Mouse (Mus musculus) retina, postnatal 7 days (tissue): ENCODE data around the gene Map3k11.

Experiments used
- DNase-seq: peaks from one replicate; pipeline ENCODE4 v3.0.0-alpha.2; 2012; ENCODE audit warnings: low read depth, low spot score

Gene Map3k11

GRCm38 (mm10) chr19:5710068-5710467 lies 21.5 kb downstream of the Map3k11 start:
- no peak for DNase-seq

GRCm38 (mm10) chr19:5710581-5710980 lies 22.0 kb downstream of the Map3k11 start:
- DNase-seq = no peak

- no peak for DNase-seq
Observed at GRCm38 (mm10) chr19:5711218-5711617, 22.7 kb downstream of the Map3k11 start.

- no peak for DNase-seq
Observed at GRCm38 (mm10) chr19:5711907-5712460, 23.4 kb downstream of the Map3k11 start.

GRCm38 (mm10) chr19:5713255-5713654 lies 24.7 kb downstream of the Map3k11 start:
- DNase-seq = no peak

- no peak for DNase-seq
Observed at GRCm38 (mm10) chr19:5713730-5714129, 25.2 kb downstream of the Map3k11 start.

GRCm38 (mm10) chr19:5715793-5716688 lies 27.5 kb downstream of the Map3k11 start:
- DNase-seq = no peak

GRCm38 (mm10) chr19:5716955-5717354 lies 28.4 kb downstream of the Map3k11 start:
- DNase-seq = no peak

- no peak for DNase-seq
Observed at GRCm38 (mm10) chr19:5721233-5721632, 32.7 kb downstream of the Map3k11 start.

- no peak for DNase-seq
Observed at GRCm38 (mm10) chr19:5722848-5723425, 34.4 kb downstream of the Map3k11 start.

GRCm38 (mm10) chr19:5723934-5724548 lies 35.5 kb downstream of the Map3k11 start:
- DNase-seq = no peak

GRCm38 (mm10) chr19:5724549-5724941 lies 36.0 kb downstream of the Map3k11 start:
- no peak for DNase-seq

- DNase-seq = no peak
Observed at GRCm38 (mm10) chr19:5725029-5725707, 36.6 kb downstream of the Map3k11 start.

- DNase-seq = no peak
Observed at GRCm38 (mm10) chr19:5725767-5726515, 37.4 kb downstream of the Map3k11 start, which contains the start of gene Ehbp1l1. TSS of gene Ehbp1l1 (minus strand) at chr19:5726317.

GRCm38 (mm10) chr19:5726961-5727578 lies 38.5 kb downstream of the Map3k11 start:
- DNase-seq = no peak

- DNase-seq = peak; percentile 70
Observed at GRCm38 (mm10) chr19:5727701-5728100, 39.2 kb downstream of the Map3k11 start.

GRCm38 (mm10) chr19:5728631-5729443 lies 40.3 kb downstream of the Map3k11 start:
- DNase-seq = no peak

GRCm38 (mm10) chr19:5729444-5729815 lies 40.9 kb downstream of the Map3k11 start, which contains the start of gene Fam89b:
TSS of gene Fam89b (minus strand) at chr19:5729653.
- peak; percentile 61 for DNase-seq
